Mouse (Mus musculus): Measurements from ENCODE around the gene Drosha. TPM values are rescaled to one million over a fixed set of nuclear protein-coding genes. Genes with fewer than 3 reads are reported as not detected.
"Not testable (repeated sequence)": the region's sequence is repeated elsewhere in the genome, so short reads cannot be mapped to it uniquely, and the experiment has no call there.

Drosha gene
- total RNA-seq, 4 experiments from 2014 or later, result 33.7 to 42.1 (median 38.8) TPM

- DNase-seq (ENCODE audit: low spot score), result no peak
Measured at GRCm38 (mm10) chr15:12885361-12885760, 60.7 kb downstream of the Drosha start.

GRCm38 (mm10) chr15:12887206-12887605 is 62.6 kb downstream of the Drosha start:
- DNase-seq (ENCODE audit: low spot score), result no peak

GRCm38 (mm10) chr15:12888312-12888711 is 63.7 kb downstream of the Drosha start:
- no peak for DNase-seq (ENCODE audit: low spot score)

DNA sequence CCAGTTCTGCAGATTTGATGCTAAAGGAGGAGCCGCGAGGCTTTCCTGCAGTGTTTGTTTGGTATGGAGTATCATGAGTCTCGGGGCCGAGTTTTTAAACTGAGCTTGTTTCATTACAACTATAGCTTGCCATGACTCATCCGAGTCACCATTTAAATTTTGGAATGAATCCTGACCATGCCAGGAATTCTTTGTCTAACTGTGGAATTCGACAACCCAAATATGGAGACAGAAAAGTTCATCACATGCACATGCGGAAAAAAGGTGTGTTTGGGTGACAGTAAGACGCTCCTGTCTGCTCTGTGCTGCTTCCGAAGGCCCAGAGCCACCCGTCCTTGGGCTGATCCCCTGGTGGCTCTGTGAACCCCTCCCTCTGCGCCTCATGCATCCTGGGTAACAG is 65.3 kb downstream of the Drosha start:
- no peak for DNase-seq (ENCODE audit: low spot score)

- no peak for DNase-seq (ENCODE audit: low spot score)
Measured at GRCm38 (mm10) chr15:12895426-12895825, 70.8 kb downstream of the Drosha start.

- no peak for DNase-seq (ENCODE audit: low spot score)
Measured at GRCm38 (mm10) chr15:12896022-12897009, 71.7 kb downstream of the Drosha start.

DNA sequence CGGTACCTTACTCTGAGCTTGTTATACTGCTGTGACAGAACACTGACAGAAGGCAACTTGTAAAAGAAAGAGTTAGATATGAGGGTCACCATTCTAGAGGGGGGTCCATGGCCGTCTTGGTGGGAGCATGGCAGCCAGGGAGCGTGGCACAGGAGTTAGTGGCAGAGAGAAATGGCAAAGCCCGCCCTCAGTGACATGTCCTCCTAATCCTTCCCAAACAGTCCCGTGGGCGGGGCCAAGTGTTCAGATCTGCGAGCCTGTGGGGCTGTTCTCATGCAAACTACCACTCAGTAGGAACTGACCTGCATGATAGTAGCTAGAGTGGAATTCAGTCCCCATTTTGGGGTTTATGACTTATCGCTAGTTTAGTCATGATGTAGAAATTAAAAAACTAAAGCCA is 73.2 kb downstream of the Drosha start:
- no peak for DNase-seq (ENCODE audit: low spot score)

DNA sequence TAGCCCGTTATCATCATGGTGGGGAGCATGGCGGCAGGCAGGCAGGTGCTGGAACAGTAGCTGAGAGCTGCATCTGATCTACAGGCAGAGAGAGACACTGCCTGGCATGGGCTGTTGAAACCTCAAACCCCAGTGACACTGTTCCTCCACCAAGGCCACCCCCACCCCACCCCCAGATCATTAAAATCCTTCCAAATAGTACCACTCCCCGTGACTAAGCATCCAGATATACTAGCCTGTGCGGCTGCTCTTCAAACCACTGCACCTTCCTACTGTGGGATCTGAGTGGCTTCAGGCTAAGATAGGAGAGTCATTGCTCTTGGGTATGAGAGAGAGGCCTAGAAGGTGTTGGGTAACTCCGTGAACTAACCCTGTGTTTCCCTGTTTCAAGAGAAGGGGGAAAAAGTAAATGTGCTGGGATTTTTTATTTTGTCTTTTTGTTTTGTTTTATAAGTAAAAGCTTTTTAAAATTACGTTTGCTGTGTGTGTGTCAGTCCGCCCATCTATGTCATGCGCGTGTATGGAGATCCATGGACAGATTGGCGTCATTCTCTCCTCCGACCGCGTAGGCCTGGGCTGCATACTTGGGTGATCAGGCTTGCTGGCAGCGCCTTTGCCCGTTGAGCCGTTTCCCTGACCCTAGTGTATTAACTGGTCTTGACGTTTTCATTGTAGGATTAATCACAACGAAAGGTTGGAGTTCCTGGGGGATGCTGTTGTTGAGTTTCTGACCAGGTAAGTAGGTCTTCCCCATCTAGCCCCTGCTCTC is 76.0 kb downstream of the Drosha start:
- no peak for DNase-seq (ENCODE audit: low spot score)

DNA sequence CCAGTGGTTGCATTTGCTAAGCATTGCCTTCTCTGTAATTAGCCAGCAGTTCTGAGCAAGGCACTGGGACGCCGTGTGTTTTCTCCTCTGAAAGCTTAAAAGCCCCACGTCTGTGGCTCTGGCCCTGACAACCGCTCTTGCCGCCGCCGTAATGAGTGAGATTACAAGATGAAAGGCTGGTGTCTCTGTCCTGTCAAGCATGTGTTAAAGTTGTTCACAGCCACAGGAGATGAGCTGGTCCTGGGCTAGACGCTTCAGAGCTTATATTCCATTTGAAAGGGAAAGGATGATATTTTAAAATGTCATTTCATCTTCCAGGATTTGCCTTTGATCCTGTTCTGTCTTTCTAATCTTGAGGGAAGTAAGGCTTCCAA is 76.6 kb downstream of the Drosha start:
- DNase-seq (ENCODE audit: low spot score), result no peak

- no peak for DNase-seq (ENCODE audit: low spot score)
Measured at GRCm38 (mm10) chr15:12904442-12904841, 79.8 kb downstream of the Drosha start.

GRCm38 (mm10) chr15:12907962-12908719 is 83.5 kb downstream of the Drosha start:
- DNase-seq (ENCODE audit: low spot score), result no peak

- DNase-seq (ENCODE audit: low spot score), result no peak
Measured at GRCm38 (mm10) chr15:12908720-12909028, 84.1 kb downstream of the Drosha start.

GRCm38 (mm10) chr15:12909171-12909570 is 84.6 kb downstream of the Drosha start:
- no peak for DNase-seq (ENCODE audit: low spot score)

DNA sequence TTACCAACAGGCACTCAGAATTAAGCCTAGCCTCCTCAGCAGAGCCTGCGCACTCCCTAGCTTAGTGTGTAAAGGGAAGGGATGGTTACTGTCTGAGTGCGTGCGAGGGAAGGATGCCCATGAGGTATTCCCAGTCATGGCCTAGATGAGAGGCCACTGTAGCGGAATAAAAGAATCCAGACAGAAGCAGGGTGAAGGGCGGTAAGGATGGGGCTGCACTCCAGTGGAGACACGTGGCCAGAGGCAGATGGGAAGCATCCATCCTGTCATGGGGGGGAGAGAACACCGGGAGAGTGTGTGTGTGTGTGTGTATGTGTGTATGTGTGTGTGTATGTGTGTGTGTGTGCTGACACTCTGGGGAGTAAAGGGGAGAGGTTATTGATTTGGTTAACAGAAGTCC is 86.5 kb downstream of the Drosha start:
- no peak for DNase-seq (ENCODE audit: low spot score)

DNA sequence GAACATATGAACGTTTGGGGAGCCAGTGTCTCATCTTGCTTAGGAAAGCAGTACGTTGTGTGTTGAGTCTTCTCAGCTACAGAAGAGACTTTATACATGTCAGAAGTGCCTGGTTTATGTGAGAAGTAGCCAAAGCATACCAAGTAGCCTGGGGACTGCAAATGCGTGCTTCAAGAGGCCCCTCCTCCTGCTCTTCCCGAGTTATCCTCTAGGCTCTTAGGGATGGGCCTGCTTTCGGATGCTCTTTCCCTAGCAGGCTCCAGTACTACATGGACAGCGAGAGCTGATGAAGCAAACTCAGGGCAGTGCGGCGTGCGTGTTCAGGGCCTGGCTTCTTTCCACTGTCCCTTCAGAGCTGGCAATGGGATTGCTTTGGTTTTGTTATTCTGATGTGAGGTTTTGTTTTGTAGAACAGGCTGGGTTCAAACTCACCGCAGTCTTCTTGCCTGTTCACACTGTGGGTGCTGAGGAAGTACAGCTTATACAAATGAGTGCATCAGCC is 91.8 kb downstream of the Drosha start:
- DNase-seq (ENCODE audit: low spot score), result no peak

DNA sequence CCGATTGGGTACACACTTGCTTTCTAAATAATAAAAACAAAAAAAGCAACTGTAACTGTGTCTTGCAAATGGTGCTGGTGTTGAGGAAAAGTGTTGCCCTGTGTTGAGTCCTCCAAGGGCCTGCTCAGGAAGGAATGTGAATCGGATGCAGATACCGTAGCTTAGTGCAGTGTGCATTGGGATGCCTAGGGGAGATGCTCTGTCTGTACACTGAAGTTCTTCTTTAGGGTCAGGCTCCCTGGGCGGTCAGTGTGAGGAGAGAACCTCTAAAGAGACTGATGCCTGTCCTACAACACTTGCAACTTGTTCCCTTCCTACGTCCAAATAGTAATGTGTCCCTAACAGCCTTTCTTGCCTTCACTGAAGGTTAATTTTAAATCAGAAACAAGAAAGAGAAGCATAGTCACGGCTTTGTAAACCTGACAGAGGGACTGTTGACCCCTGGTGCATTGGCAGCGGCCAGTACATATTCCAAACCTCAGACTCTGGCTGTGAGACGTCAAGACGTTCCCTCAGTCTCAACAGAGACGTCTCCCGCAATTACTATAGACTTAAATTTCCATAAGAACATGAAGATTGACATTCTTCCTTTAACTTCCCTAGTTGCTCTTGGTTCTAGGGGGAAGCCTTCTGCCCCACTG is 94.8 kb downstream of the Drosha start:
- DNase-seq (ENCODE audit: low spot score), result not testable (repeated sequence)

DNA sequence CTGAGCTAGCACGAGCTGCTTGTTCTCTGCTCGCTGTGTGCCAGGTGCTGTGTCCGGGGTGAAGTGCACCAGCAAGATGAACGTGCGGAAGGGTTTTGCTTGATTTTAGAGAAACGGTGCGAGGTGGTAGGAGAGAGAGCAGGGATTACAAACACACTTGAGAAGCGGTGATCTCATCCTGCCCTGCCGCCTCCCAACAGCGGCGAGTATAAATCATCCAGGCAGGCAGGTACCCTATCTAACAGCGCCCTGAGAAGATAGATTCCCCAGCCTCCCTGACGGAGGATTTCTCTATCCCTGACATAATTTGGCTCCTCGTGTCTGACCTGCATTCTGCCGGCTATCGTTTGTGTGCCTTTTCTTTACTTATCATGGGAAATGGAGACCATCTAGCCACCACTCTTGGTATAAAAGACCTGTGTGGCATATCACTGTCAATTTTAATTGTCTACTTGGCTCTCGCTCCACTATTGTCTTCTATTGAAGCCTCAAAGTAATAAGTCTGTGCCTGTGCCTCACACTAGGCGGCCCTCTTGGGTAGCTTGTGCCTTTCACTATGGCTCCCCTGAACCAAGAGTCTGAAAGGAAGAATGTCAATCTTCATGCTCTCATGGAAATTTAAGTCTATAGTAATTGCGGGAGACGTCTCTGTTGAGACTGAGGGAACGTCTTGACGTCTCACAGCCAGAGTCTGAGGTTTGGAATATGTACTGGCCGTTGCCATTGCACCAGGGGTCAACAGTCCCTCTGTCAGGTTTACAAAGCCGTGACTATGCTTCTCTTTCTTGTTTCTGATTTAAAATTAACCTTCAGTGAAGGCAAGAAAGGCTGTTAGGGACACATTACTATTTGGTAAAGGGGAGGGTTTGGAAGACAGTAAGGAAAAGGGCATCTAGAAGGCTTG is 95.6 kb downstream of the Drosha start:
- no peak for DNase-seq (ENCODE audit: low spot score)

DNA sequence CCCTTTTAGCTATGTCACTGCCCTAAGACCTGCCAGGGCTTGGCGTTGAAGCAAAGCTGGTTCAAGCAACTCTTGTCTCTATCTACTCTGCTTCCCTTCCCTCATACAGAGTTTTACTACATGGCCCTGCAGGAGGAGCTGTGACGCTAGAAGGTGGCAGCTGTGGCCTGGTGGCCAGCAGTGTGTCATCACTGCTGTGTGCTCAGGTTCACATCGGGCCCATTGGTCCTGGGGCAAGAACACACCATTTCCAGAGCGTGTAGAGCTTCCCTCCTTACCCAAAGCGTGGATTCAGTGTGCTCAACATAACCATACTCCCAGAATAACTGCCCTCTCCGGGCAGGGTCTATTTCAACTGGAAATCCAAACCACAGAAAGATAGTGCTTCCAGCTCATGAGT is 97.3 kb downstream of the Drosha start:
- no peak for DNase-seq (ENCODE audit: low spot score)

DNA sequence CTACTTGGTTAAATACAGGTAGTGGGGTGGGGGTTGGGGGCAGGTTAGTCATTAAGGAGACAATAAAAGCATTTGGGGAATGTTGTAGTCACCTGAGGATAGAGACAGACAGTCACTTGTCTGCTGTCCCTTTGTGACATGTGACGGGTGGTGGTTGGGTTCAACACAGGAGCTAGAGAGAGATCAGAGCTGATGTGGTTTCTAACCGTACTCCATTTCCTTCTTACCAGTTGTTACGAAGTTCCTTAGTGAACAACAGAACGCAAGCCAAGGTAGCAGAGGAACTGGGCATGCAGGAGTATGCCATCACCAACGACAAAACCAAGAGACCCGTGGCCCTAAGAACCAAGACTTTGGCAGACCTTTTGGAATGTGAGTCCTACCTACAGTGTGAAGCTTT is 99.2 kb downstream of the Drosha start:
- no peak for DNase-seq (ENCODE audit: low spot score)

- no peak for DNase-seq (ENCODE audit: low spot score)
Measured at GRCm38 (mm10) chr15:12931481-12931880, 106.9 kb downstream of the Drosha start.
